Mouse (Mus musculus) thymus, adult 2 months (tissue): ENCODE measurements around the gene Tcirg1.

ENCODE experiments used
- CTCF ChIP-seq: fragments of 200-500 bp; IDR thresholded peaks from 2 replicates; pipeline ENCODE4 v1.5.1; 2012; ENCODE audit warnings: mild to moderate bottlenecking, control low read depth, low read length, moderate library complexity, borderline replicate concordance; ENCODE audit not compliant: control insufficient read depth, poor library complexity, insufficient read depth; ENCODE audit errors: extremely low read depth
- POLR2A ChIP-seq: fragments of 200-500 bp; IDR thresholded peaks from 2 replicates; pipeline ENCODE4 v1.6.1; 2012; ENCODE audit warnings: mild to moderate bottlenecking, low read length, control low read depth, moderate library complexity; ENCODE audit not compliant: control insufficient read depth, poor library complexity, insufficient read depth; ENCODE audit errors: extremely low read depth

GRCm38 (mm10) chr19:3947813-3948212 lies 40.9 kb upstream of the Tcirg1 start:
- TF ChIP-seq CTCF (no peak), POLR2A (no peak)
